Mouse (Mus musculus) cortical plate, adult 2 months (tissue): Measurements from ENCODE around the gene Ano7.

Source experiments
- CTCF ChIP-seq: fragments of 200-500 bp; IDR thresholded peaks from 2 replicates; pipeline ENCODE4 v1.5.1; 2011; ENCODE audit warnings: mild to moderate bottlenecking, control low read depth, low read length; ENCODE audit not compliant: insufficient read depth; ENCODE audit errors: extremely low read depth
- POLR2A ChIP-seq: fragments of 200-500 bp; IDR thresholded peaks from 2 replicates; pipeline ENCODE4 v1.6.1; 2011; ENCODE audit warnings: mild to moderate bottlenecking, low read length, control low read depth; ENCODE audit not compliant: insufficient read depth; ENCODE audit errors: extremely low read depth

DNA sequence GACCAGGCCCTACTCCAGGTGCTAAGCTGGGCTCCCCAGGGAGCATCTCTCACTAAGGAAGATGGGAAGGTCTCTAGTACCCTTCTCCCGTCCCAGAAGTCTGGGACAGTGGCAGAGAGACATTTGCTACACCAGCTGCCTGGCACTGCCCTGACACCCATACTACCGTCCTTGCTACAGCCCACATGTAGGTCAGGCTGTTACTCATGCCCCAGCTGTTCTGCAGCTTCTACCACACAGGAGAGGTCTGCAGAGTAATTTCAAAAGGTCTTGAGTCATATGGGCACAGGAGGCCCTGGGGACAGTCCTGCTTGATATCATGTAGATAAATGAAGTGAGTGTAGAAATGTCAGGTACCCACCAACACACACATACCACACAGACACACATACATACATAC lies 15.2 kb downstream of the Ano7 start:
- TF ChIP-seq POLR2A (no peak), CTCF (no peak)
